Mouse (Mus musculus) E14TG2a.4 (cell line): ENCODE measurements around the gene Tssk4.

Source experiments
- CTCF ChIP-seq: conservative IDR thresholded peaks from 2 replicates; pipeline ENCODE4 v1.5.1; 2014; ENCODE audit warnings: low read length
- NANOG ChIP-seq: IDR thresholded peaks from 2 replicates; pipeline ENCODE4 v1.6.1; 2014; ENCODE audit warnings: borderline replicate concordance, low read length, mixed read lengths
- POU5F1 ChIP-seq: IDR thresholded peaks from 2 replicates; pipeline ENCODE4 v1.6.1; 2014; ENCODE audit warnings: low read length, borderline replicate concordance

DNA sequence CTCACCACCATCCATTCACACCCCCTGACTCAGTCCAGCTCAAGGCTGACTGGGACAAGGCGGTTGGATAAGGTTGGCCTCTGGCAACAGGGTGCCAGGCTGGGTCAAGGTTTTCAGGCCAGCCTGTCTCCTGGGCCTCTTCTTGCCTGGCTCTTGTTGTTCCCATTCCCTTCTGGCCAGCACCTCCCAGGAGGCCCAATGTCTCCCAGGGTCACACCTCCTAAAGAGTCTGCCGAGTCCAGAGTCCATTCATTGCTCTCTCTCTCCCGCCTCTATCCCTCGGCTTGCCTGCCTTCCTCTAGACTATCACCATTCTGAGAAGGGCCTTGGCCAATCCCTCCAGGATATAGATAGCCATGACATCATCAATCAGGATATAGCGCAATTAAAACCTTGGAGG lies 8.0 kb downstream of the Tssk4 start:
- no peak for TF ChIP-seq CTCF
- TF ChIP-seq NANOG: no peak
- TF ChIP-seq POU5F1: no peak
